Mouse (Mus musculus) thymus, postnatal 14 days (tissue): ENCODE measurements around the gene Sele.

Experiments
- DNase-seq: peaks from one replicate; pipeline ENCODE4 v3.0.0; 2021

Gene Sele

GRCm38 (mm10) chr1:164073091-164073490, 25.1 kb downstream of the Sele start:
- DNase-seq: no peak

GRCm38 (mm10) chr1:164073803-164074202, 25.8 kb downstream of the Sele start:
- DNase-seq: no peak

- DNase-seq: no peak
Observed at GRCm38 (mm10) chr1:164074606-164075140, 26.6 kb downstream of the Sele start.

- DNase-seq: no peak
Observed at GRCm38 (mm10) chr1:164075416-164075815, 27.4 kb downstream of the Sele start.

- DNase-seq: no peak
Observed at GRCm38 (mm10) chr1:164076441-164076840, 28.4 kb downstream of the Sele start.

- DNase-seq: peak; percentile 59
Observed at GRCm38 (mm10) chr1:164077031-164077430, 29.0 kb downstream of the Sele start.

- DNase-seq: peak; percentile 52
Observed at GRCm38 (mm10) chr1:164078323-164078741, 30.3 kb downstream of the Sele start.

GRCm38 (mm10) chr1:164079091-164079490, 31.1 kb downstream of the Sele start:
- no peak for DNase-seq

GRCm38 (mm10) chr1:164083046-164083445, 35.0 kb downstream of the Sele start:
- DNase-seq: no peak

- no peak for DNase-seq
Observed at GRCm38 (mm10) chr1:164086797-164087196, 38.8 kb downstream of the Sele start.

GRCm38 (mm10) chr1:164087872-164088271, 39.8 kb downstream of the Sele start:
- DNase-seq: no peak

GRCm38 (mm10) chr1:164096780-164097179, 48.7 kb downstream of the Sele start:
- DNase-seq: no peak

- no peak for DNase-seq
Observed at GRCm38 (mm10) chr1:164097911-164098310, 49.9 kb downstream of the Sele start.

GRCm38 (mm10) chr1:164098372-164098771, 50.3 kb downstream of the Sele start:
- no peak for DNase-seq
